Mouse (Mus musculus) liver, embryonic 13.5 days (tissue): ENCODE results near the gene Zfp687. TPM values are rescaled to one million over a fixed set of nuclear protein-coding genes. Genes with fewer than 3 reads are reported as not detected.

ENCODE experiments used
- ATAC-seq: fragments of 200-750 bp; cut with Nextera tagmentation; 2 replicates; pipeline ENCODE4 v1.8.0; 2017; ENCODE audit warnings: low read depth, mild to moderate bottlenecking, moderate number of reproducible peaks, moderate library complexity
- DNase-seq: peaks from one replicate; pipeline ENCODE4 v3.0.0; 2022
- H3K27ac ChIP-seq: fragments of 300-500 bp; sonication (generic); 2 replicates; pipeline ENCODE4 v1.5.1; 2015; ENCODE audit warnings: moderate library complexity, mild to moderate bottlenecking, inconsistent platforms
- H3K27me3 ChIP-seq: fragments of 300-500 bp; sonication (generic); 2 replicates; pipeline ENCODE4 v1.6.1; 2015; ENCODE audit warnings: mild to moderate bottlenecking, inconsistent platforms
- H3K36me3 ChIP-seq: fragments of 300-500 bp; sonication (generic); 2 replicates; pipeline ENCODE4 v1.6.1; 2015; ENCODE audit warnings: mild to moderate bottlenecking, inconsistent platforms
- H3K4me1 ChIP-seq: fragments of 300-500 bp; sonication (generic); replicated peaks from 2 replicates; pipeline ENCODE4 v1.6.1; 2015; ENCODE audit warnings: inconsistent platforms
- H3K4me2 ChIP-seq: fragments of 300-500 bp; sonication (generic); 2 replicates; pipeline ENCODE4 v1.6.1; 2015; ENCODE audit warnings: inconsistent platforms, mild to moderate bottlenecking, moderate library complexity
- H3K4me3 ChIP-seq: fragments of 300-500 bp; sonication (generic); replicated peaks from 2 replicates; pipeline ENCODE4 v1.5.1; 2015; ENCODE audit warnings: mild to moderate bottlenecking, inconsistent platforms
- H3K9ac ChIP-seq: fragments of 300-500 bp; sonication (generic); 2 replicates; pipeline ENCODE4 v1.6.1; 2015; ENCODE audit warnings: mild to moderate bottlenecking, inconsistent platforms
- H3K9me3 ChIP-seq: fragments of 300-500 bp; sonication (generic); replicated peaks from 2 replicates; pipeline ENCODE4 v1.6.1; 2016; ENCODE audit warnings: inconsistent platforms
- WGBS: fragments of 180-500 bp; shearing (Covaris S2); methylation state at CpG from one replicate; pipeline ENCODE4 v1.1.7; 2015; ENCODE audit not compliant: insufficient replicate concordance; 5-methylcytosine and 5-hydroxymethylcytosine counted together
- polyA plus RNA-seq: library from polyadenylated mRNA; unstranded; fragments of >200 nt; fragmentation: Nextera tagmentation; extraction: Ambion mirVana; gene quantifications from 2 replicates; pipeline ENCODE4 v1.2.1, GENCODE M21; 2015

The Zfp687 gene
- polyA plus RNA-seq, 1 experiment from 2014 or later, result 5.8 TPM

DNA sequence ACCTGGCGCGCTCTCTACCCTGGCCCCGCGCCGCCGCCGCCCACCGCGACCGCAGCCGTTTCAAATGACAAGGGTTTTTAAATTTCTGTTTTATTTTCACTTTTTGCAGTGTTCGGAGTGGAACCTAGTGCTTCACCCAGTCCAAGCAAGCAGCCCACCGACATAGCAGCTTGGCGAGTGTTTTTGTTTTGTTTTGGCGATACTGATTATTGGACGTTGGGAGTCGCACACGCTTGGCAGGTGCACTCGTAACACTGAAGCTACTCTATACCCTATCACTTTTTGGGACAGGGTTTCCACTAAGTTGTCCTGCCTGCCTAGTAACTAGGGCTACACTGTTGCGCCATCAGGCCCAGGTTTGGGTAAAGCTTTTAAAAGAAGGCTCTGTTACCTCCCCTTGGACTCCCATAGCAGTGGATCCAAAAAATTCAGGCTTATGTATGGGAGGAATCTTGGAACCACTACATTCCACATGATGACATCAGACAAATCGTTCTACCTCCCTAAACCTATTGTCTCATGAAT, 1.3 kb upstream of the Zfp687 start:
- H3K4me3 ChIP-seq, result peak overlapping the region; percentile 85
- 4% methylated on average over 21 of the region's 21 CpGs for WGBS
- H3K4me1 ChIP-seq, result peaks cover 47% of the 10 kb centered on the region
- DNase-seq (no peak), ATAC-seq (no peak)
- H3K9ac ChIP-seq, result peak overlapping the region; percentile 83
- H3K4me2 ChIP-seq, result peak overlapping the region; percentile 86
- H3K27me3 ChIP-seq, result no peaks in the 10 kb centered on the region
- no peaks in the 10 kb centered on the region for H3K9me3 ChIP-seq
- peaks cover 15% of the 10 kb centered on the region for H3K36me3 ChIP-seq
- peak overlapping the region; percentile 97 for H3K27ac ChIP-seq

DNA sequence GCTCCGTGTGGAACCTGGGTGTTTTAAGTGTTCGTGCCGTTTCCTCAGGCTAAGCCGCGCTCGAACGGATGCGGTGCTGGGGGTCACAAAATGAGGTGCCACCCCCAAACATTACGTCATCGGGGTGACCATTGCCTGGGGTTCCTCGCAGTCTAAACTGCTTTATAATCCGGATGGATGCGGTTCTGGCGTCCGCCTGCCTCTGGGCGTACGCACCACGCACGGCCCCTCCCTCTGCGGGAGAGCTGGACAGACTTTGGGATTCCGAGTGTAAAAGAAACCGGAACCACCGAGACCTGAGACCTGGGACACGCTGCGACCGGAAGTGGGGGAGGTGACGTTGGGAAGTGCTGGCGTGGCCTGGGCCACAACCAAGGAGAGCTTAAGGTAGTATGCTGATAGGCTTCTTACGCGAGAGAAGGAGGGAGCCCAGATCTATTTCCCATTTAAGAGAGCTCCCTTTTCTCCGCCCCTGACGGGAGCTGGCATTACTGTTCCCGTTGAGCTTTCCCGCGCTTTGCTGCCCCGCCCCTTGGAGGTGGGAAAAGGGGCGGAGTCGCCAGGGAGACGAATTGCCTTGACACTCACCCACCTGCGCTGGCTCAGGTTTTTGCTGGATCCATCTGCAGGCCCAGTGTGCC, 763 bp upstream of the Zfp687 start:
- peak overlapping the region; percentile 85 for H3K4me3 ChIP-seq
- no peaks in the 10 kb centered on the region for H3K9me3 ChIP-seq
- H3K36me3 ChIP-seq, result peaks cover 20% of the 10 kb centered on the region
- under 1% methylated on average over 40 of the region's 40 CpGs for WGBS
- H3K4me2 ChIP-seq, result peak overlapping the region; percentile 86
- ATAC-seq, result peak; percentile 65
- DNase-seq, result peak; percentile 91
- H3K4me1 ChIP-seq, result peaks cover 53% of the 10 kb centered on the region
- peak overlapping the region; percentile 83 for H3K9ac ChIP-seq
- peak overlapping the region; percentile 97 for H3K27ac ChIP-seq
- no peaks in the 10 kb centered on the region for H3K27me3 ChIP-seq

DNA sequence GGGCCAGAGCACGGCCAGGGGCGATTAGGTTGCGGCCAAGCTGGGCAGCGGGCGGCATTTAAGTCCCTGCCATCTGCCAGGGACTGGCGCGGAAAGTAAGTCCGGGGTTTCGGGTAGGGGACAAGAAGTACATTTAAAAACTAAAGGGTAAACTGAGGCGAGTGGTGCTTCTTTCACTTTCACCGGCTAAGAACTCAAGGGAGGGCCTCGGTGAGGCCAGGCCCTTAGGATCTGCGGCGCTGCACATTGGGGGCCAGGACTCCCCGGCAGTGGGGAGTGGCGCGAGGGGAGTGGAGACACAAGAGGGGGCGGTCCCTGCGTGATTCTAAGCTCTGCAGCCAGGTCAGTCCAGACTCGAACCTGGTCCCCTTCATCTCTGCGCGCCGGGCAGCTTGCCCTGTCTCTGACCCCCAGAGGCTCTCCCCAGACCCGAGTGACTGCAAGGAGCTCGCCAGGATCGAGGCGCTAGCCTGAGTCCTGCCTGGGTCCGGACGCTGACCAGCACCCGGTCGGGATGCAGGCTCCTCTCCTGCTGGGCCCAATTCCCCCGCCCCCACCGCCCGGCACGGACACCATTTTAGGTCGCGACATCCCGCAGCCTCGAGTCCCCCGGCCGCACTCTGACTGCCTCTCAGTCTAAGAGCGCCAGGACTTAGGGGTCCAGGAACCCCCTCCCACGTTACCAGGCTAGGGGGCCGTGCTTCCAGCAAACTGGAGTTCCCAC, 658 bp downstream of the Zfp687 start:
- Histone ChIP-seq H3K4me3 (peak overlapping the region; percentile 85), H3K9ac (peak overlapping the region; percentile 85), H3K27me3 (no peaks in the 10 kb centered on the region), H3K4me1 (peaks cover 63% of the 10 kb centered on the region), H3K4me2 (peak overlapping the region; percentile 97), H3K36me3 (peaks cover 27% of the 10 kb centered on the region), H3K27ac (peak overlapping the region; percentile 90), H3K9me3 (no peaks in the 10 kb centered on the region)
- peak; percentile 74 for DNase-seq
- WGBS, result under 1% methylated on average over 42 of the region's 44 CpGs
- ATAC-seq, result no peak

DNA sequence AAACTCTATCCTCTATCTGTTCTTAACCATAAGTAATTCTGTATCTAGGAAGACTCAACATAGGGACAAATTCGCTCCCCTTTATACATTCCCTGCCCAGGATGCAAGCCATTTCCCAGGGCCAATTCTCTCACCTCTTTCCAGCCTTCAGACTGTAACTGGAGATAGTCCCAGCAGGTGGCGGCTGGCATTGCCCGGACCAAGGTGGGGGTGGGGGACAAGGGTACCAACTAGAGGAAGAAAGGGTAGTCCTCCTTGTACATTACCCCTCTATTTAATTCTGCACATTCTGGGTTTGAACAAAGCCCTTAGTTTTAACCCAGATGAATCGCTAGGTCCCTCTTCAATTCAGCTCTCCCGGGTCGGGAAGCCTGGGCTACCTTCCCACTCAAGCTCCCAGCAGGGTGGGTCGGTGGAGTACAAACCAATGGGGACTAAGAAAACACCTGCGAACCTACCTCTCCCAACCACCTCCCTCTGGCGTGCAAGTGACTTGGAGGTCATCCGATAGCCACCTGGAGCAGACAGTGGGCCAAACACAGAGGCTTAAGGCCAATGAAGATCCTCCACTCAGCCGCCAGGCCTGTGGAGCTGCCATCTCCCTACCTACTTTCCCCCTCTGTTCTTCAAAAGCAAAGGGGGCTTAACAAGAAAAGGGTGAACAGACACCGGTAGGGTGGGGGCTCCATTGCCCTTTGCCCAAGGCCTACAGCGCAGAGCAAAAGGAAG, 1.4 kb downstream of the Zfp687 start:
- Histone ChIP-seq H3K36me3 (peaks cover 34% of the 10 kb centered on the region), H3K4me1 (peaks cover 63% of the 10 kb centered on the region), H3K4me2 (peak overlapping the region; percentile 97), H3K9me3 (no peaks in the 10 kb centered on the region), H3K9ac (peak overlapping the region; percentile 85), H3K27me3 (no peaks in the 10 kb centered on the region), H3K4me3 (peak overlapping the region; percentile 85), H3K27ac (peak overlapping the region; percentile 90)
- no peak for DNase-seq
- ATAC-seq, result no peak
- 25% methylated on average over 13 of the region's 13 CpGs for WGBS

DNA sequence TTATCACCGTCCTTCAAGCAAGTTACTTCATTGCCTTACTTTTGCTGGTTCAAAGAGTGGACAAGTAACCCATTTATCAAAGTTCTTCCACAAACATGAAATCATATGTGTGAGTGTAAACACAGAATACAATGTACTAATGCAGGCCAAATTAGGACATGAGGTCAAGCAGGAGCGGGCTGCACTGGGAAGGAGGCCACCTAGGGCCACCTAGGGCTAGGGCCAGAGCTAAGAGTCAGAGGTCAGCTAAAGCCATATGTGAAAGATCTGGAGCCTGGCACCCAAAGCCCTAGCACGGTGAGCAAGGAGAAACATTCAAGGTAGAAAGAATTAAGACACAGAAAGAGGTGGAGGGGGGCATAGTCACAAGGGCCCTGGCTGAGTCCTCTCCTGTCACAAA, 2.3 kb downstream of the Zfp687 start:
- Histone ChIP-seq H3K4me2 (peak overlapping the region; percentile 97), H3K4me1 (peaks cover 55% of the 10 kb centered on the region), H3K9ac (peak overlapping the region; percentile 85), H3K27ac (no peak overlapping the region), H3K36me3 (peaks cover 43% of the 10 kb centered on the region), H3K9me3 (no peaks in the 10 kb centered on the region), H3K4me3 (peak overlapping the region; percentile 85), H3K27me3 (no peaks in the 10 kb centered on the region)
- ATAC-seq, result no peak
- DNase-seq, result no peak
- WGBS, result 83% methylated on average over 3 of the region's 3 CpGs

DNA sequence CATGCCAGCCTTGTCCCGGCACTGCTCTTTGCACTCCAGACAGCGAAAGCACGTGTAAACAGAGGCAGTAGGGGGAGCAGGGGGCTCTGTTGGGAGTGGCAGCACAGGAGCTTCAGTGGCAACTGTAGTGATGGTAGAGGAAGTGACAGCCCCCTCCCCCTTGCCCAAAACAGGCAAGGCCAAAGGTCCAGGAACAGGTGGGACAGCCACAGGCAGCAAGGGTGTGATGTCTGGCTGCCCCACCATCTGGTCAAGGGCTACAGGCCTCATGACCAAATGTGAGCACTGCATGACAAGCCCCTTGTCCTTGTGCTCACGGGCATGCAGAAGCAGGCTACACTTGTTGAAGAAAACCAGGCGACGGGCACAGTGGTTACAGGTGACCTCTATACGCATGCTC, 4.9 kb downstream of the Zfp687 start:
- Histone ChIP-seq H3K36me3 (peaks cover 69% of the 10 kb centered on the region), H3K4me1 (peaks cover 46% of the 10 kb centered on the region), H3K4me3 (no peak overlapping the region), H3K9ac (no peak overlapping the region), H3K27me3 (no peaks in the 10 kb centered on the region), H3K9me3 (no peaks in the 10 kb centered on the region), H3K27ac (no peak overlapping the region), H3K4me2 (no peak overlapping the region)
- whole genome bisulfite sequencing, result 80% methylated on average over 7 of the region's 7 CpGs
- ATAC-seq (no peak), DNase-seq (no peak)

DNA sequence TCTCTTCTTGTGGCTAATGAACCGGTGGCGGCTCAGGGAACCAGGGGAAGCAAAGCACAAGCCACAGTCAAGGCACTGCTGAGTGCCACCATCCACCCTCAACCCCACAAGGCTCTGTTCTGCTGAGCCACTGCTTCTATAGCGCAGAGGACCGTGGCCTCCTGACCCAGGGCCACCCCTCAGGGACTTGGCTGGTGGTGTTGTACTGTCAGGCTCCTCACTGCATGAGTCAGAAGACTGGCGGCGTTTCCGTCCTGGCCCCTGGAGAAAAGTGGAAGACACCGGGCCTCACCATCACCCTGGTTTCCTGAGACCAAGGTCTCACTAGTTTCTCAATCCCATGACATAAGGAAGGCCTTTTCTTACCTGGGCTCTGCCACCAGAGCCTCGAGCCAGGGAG, 7.5 kb downstream of the Zfp687 start:
- Histone ChIP-seq H3K4me3 (no peak overlapping the region), H3K4me2 (no peak overlapping the region), H3K27ac (no peak overlapping the region), H3K27me3 (no peaks in the 10 kb centered on the region), H3K9me3 (no peaks in the 10 kb centered on the region), H3K9ac (no peak overlapping the region), H3K4me1 (peaks cover 45% of the 10 kb centered on the region), H3K36me3 (peaks cover 94% of the 10 kb centered on the region)
- ATAC-seq (no peak), DNase-seq (no peak)
- 79% methylated on average over 9 of the region's 9 CpGs for WGBS

DNA sequence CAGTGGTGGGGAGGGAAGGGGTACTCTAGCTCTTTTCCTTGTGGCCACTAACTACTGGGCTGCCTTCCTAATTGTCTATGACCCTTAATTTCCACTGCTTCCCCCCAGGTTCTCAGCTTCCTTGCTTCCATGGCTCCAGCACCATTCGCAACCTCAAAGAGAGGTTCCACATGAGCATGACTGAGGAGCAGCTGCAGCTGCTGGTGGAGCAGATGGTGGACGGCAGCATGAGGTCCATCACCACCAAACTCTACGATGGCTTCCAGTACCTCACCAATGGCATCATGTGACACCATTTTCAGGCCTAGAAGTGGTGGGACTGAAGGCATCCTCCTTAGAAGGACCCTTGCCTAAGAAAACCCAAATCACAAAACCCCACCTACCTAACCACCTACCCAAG, 9.6 kb downstream of the Zfp687 start:
- H3K27ac ChIP-seq, result no peak overlapping the region
- peaks cover 28% of the 10 kb centered on the region for H3K4me1 ChIP-seq
- no peak overlapping the region for H3K4me3 ChIP-seq
- no peaks in the 10 kb centered on the region for H3K27me3 ChIP-seq
- no peaks in the 10 kb centered on the region for H3K9me3 ChIP-seq
- DNase-seq (no peak), ATAC-seq (no peak)
- H3K4me2 ChIP-seq, result no peak overlapping the region
- peaks cover 95% of the 10 kb centered on the region for H3K36me3 ChIP-seq
- WGBS, result 81% methylated on average over 3 of the region's 3 CpGs
- no peak overlapping the region for H3K9ac ChIP-seq

DNA sequence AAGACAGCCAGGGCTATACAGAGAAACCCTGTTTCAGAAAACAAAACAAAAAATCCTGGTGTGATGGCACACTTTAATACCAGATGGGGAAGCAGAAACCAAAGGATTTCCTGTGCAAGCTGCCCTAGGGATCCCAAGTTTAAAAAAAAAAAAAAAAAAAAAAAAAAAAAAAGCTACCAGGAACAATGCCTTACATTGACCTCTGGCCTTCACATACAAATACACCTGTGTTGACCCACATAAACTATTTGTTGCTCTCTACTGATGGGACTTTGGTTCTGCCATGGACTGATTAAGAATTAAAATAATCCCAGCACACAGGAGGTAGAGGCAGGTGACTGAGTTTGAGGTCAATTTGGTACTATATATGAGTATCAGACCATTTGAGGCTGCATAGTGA, 12.0 kb downstream of the Zfp687 start:
- no peak for DNase-seq
- peaks cover 20% of the 10 kb centered on the region for H3K4me1 ChIP-seq
- H3K4me2 ChIP-seq, result no peak overlapping the region
- H3K9ac ChIP-seq, result no peak overlapping the region
- H3K27ac ChIP-seq, result no peak overlapping the region
- no peaks in the 10 kb centered on the region for H3K27me3 ChIP-seq
- H3K9me3 ChIP-seq, result no peaks in the 10 kb centered on the region
- H3K36me3 ChIP-seq, result peaks cover 92% of the 10 kb centered on the region
- no peak for ATAC-seq
- no peak overlapping the region for H3K4me3 ChIP-seq

DNA sequence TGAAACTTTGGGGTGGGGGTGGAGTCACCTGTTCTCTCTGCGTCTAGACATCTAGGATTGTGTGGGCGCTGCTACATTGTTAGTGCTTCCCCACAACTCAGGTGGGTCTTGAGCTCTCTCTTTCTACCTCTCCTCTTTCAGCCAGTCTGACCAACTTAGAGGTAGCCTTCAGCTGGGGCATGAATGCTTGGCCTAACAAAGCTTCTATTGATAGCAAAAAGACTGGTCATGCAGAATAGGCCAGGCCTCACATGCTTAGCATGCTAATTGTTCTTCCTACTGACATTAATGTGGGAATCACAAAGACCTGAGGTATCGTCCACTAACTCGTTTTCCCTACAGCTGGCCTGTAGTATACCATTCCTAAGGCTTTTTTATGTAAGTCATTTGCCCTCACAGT, 12.7 kb downstream of the Zfp687 start:
- Histone ChIP-seq H3K27ac (no peak overlapping the region), H3K9ac (no peak overlapping the region), H3K36me3 (peaks cover 89% of the 10 kb centered on the region), H3K9me3 (no peaks in the 10 kb centered on the region), H3K27me3 (no peaks in the 10 kb centered on the region), H3K4me1 (peaks cover 20% of the 10 kb centered on the region), H3K4me3 (no peak overlapping the region), H3K4me2 (no peak overlapping the region)
- ATAC-seq, result no peak
- 78% methylated on average over 4 of the region's 4 CpGs for WGBS
- no peak for DNase-seq

DNA sequence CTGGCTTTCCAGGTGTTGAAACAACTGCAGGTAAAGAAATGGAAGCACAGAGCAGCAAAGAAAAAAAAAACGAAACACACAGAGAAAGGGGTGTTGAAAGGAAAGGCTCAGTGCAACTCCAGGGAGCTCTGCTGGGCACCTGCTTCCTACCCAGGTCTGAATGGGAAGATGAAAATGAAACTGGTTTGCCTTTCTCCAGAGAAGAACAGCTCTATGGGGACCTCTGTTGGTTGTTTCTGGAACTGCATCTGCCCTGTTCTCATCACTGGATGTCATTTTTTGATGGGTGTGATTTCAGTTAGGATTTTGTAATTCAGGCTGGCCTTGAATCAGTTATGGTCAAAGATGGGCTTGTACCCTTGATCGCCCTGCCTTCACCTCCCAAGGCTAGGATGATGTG, 18.3 kb downstream of the Zfp687 start:
- ATAC-seq (no peak), DNase-seq (peak; percentile 60)
- no peak overlapping the region for H3K4me2 ChIP-seq
- H3K9me3 ChIP-seq, result no peaks in the 10 kb centered on the region
- WGBS, result 20% methylated on average over 2 of the region's 2 CpGs
- no peak overlapping the region for H3K4me3 ChIP-seq
- no peak overlapping the region for H3K27ac ChIP-seq
- H3K36me3 ChIP-seq, result peaks cover 90% of the 10 kb centered on the region
- H3K9ac ChIP-seq, result no peak overlapping the region
- H3K27me3 ChIP-seq, result no peaks in the 10 kb centered on the region
- peaks cover 4% of the 10 kb centered on the region; the same call in 1 of the 2 replicates for H3K4me1 ChIP-seq
